Mouse (Mus musculus): ENCODE results near the gene Olfr251.
"Not testable (repeated sequence)": the region's sequence is repeated elsewhere in the genome, so short reads cannot be mapped to it uniquely, and the experiment has no call there.

Gene Olfr251

DNA sequence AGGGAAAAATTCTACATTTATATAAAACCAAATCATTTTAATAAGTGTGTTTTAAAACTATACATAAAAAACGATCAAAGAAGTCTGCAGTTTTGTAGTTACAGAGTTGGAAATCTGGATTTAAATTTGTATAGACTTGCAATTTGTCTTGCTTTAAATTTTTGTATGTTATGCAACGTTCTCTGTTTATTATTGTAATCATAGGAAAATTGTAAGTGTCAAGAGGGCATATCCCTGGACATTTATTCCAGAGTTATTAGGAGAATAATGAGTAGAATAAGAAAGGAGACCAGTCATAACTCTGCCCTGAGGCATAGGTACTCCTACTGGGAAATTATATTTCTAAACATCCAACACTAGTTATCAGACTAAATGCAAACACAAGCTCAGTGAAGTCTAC, at the start of gene Olfr251:
Gene Olfr251, plus strand, starts transcription at position 301 of the 400 bp plus-strand sequence.
- in situ Hi-C loops (cut with MboI, MseI): no loop called here

DNA sequence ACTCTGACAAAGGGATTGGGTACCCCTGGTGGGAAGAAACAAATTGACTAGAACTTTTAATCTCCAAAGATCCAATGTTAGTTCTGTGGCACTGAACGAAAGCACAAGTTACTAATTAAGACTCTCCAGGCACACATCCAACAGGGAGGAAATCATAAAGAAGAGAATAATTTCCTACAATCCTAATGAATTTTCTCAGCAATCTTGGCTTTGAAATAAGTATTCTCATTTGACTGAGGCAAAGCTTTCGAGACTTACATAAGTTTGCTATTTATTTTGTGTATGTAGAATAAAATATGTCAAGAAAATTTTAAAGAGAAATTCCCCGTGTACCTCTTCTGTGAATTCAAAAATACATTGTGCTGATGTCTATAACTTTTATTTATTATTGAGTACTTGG, 48.1 kb upstream of the Olfr251 start, which contains the start of gene Olfr25:
Gene Olfr25, plus strand, starts transcription at position 301 of the 400 bp plus-strand sequence.
- in situ Hi-C loops (cut with MboI, MseI): loop anchor here (10.0 kb wide), 1 partner anchor 1684 kb away; the partner anchor contains the start of gene A630095E13Rik

GRCm38 (mm10) chr9:38348111-38348510, 28.8 kb upstream of the Olfr251 start, which contains the start of gene Olfr898:
Olfr898 (plus strand) TSS chr9:38348411.
- in situ Hi-C loops (cut with MboI, MseI): no loop called here

GRCm38 (mm10) chr9:38366596-38366995, 10.3 kb upstream of the Olfr251 start, which contains the start of gene Olfr250:
Olfr250 (plus strand) TSS chr9:38366896.
- in situ Hi-C loops (cut with MboI, MseI): no loop called here

GRCm38 (mm10) chr9:38401398-38401797, 24.5 kb downstream of the Olfr251 start, which contains the start of gene Olfr147:
Olfr147 (plus strand) TSS chr9:38401698.
- in situ Hi-C loops (cut with MboI, MseI): no loop called here

DNA sequence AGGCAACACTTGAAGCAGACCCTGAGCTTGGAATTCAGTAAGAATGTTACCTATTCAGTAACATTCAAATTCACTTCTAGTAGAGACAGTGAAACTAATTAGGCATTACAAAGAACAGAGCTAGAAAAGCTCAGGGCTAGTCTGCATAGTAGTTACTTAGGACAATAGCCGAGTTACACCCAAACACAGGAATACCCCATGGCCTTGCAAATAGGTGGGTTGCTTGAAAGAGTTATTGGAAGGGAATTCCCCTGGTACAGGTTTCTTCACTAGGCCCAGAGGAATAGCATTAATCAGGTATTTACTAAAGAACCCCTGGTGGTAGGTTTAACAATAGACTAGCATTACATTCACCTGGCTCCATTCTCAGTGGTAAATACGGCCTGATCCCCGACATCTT, 30.6 kb downstream of the Olfr251 start:
- in situ Hi-C loops (cut with MboI, MseI): not testable (repeated sequence)

DNA sequence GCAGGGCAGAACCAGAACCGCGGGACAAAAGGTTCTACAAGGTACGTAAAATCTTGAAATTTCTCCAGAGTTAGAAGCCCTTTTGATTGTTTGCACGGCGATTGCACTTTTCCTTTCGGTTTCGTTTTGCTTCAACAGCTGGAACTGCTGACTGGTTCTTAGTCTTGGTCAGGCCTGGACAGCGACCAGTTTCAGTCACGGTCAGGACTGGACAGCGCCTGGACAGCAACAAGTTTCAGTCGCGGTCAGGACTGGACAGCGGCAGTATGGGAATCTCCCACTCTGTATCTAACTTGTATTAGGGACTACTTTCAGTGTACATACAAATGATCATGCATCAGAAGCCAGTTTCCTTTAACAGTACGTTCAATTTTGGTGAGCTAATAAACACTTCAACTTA, 36.6 kb downstream of the Olfr251 start:
- in situ Hi-C loops (cut with MboI, MseI): not testable (repeated sequence)

DNA sequence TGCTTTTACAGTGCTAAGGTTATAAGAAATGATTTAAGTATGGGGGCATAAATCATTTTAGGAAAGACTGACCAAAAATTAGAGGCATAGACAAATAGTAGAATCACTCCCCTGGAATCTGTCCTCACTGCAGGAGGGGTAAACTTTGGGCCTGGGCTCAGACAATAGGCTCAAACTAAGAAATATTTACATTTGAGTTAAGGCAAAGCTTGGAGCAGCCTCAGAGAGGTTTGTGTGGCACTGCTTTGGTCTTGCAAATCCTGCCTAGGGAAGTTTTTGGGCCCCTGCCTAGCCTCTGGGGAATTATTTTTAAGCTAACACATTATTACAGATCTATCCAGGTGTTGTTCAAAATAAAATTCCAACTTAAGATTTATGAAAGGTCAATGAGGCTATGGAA, 46.9 kb downstream of the Olfr251 start:
- in situ Hi-C loops (cut with MboI, MseI): no loop called here

- in situ Hi-C loops (cut with MboI, MseI): no loop called here
These were observed 50.1 kb downstream of the Olfr251 start for GRCm38 (mm10) chr9:38427026-38427425.

GRCm38 (mm10) chr9:38429155-38429554, 52.3 kb downstream of the Olfr251 start, which contains the start of gene Olfr901:
Olfr901 (plus strand) TSS chr9:38429455.
- in situ Hi-C loops (cut with MboI, MseI): no loop called here

Measured in T-helper 1 cell (primary cell).